Mouse (Mus musculus): ENCODE data around the gene Znhit1. TPM values are rescaled to one million over a fixed set of nuclear protein-coding genes. Genes with fewer than 3 reads are reported as not detected.

Gene Znhit1
- total RNA-seq, 2 experiments from 2014 or later = 80.0 to 99.5 TPM

Other genes starting within 250 kb of the Znhit1 start
- gene Col26a1, start 104.8 kb downstream of the Znhit1 start, total RNA-seq (2014; fragmentation: Nextera tagmentation) = not detected in 2 replicates
- not detected in 2 replicates for gene Col26a1, start 104.8 kb downstream of the Znhit1 start, total RNA-seq (2017)
- 35.5 and 47.4 TPM in 2 replicates for gene Ift22, start 79.9 kb downstream of the Znhit1 start, total RNA-seq (2014; fragmentation: Nextera tagmentation)
- gene Ift22, start 79.9 kb downstream of the Znhit1 start, total RNA-seq (2017) = 17.5 and 19.4 TPM in 2 replicates
- 201 and 270 TPM in 2 replicates for gene Fis1, start 34.7 kb downstream of the Znhit1 start, total RNA-seq (2014; fragmentation: Nextera tagmentation)
- 106 and 127 TPM in 2 replicates for gene Fis1, start 34.7 kb downstream of the Znhit1 start, total RNA-seq (2017)
- gene Cldn15, start 21.4 kb downstream of the Znhit1 start, total RNA-seq (2014; fragmentation: Nextera tagmentation) = 63.2 and 84.0 TPM in 2 replicates
- gene Cldn15, start 21.4 kb downstream of the Znhit1 start, total RNA-seq (2017) = 57.8 and 64.5 TPM in 2 replicates
- 122 and 139 TPM in 2 replicates for gene Plod3, start 1.0 kb downstream of the Znhit1 start, total RNA-seq (2014; fragmentation: Nextera tagmentation)
- gene Plod3, start 1.0 kb downstream of the Znhit1 start, total RNA-seq (2017) = 158 and 177 TPM in 2 replicates
- not detected in 2 replicates for gene Vgf, start 38.4 kb upstream of the Znhit1 start, total RNA-seq (2014; fragmentation: Nextera tagmentation)
- gene Vgf, start 38.4 kb upstream of the Znhit1 start, total RNA-seq (2017) = not detected in 2 replicates
- 84.9 and 95.5 TPM in 2 replicates for gene Ap1s1, start 58.1 kb upstream of the Znhit1 start, total RNA-seq (2014; fragmentation: Nextera tagmentation)
- gene Ap1s1, start 58.1 kb upstream of the Znhit1 start, total RNA-seq (2017) = 83.1 and 86.9 TPM in 2 replicates
- not detected in 2 replicates for gene Serpine1, start 84.2 kb upstream of the Znhit1 start, total RNA-seq (2014; fragmentation: Nextera tagmentation)
- gene Serpine1, start 84.2 kb upstream of the Znhit1 start, total RNA-seq (2017) = not detected in 2 replicates
- 24.2 and 28.4 TPM in 2 replicates for gene Trim56, start 128.2 kb upstream of the Znhit1 start, total RNA-seq (2014; fragmentation: Nextera tagmentation)
- 26.0 and 26.9 TPM in 2 replicates for gene Trim56, start 128.2 kb upstream of the Znhit1 start, total RNA-seq (2017)
- not detected in 2 replicates for gene Muc3, start 161.3 kb upstream of the Znhit1 start, total RNA-seq (2014; fragmentation: Nextera tagmentation)
- not detected in 2 replicates for gene Muc3, start 161.3 kb upstream of the Znhit1 start, total RNA-seq (2017)
- gene Muc3a, start 224.4 kb upstream of the Znhit1 start, total RNA-seq (2014; fragmentation: Nextera tagmentation) = 0.19 and 0.80 TPM in 2 replicates
- not detected in 2 replicates for gene Muc3a, start 224.4 kb upstream of the Znhit1 start, total RNA-seq (2017)

Data from granulocyte monocyte progenitor cell, adult 5-6 weeks (primary cell).